8 mouse cellular contexts compared by ENCODE assay signal in genomic region chr15:84853261-84854137, GRCm38 (mm10). TPM values are rescaled to one million over a fixed set of nuclear protein-coding genes. Genes with fewer than 3 reads are reported as not detected.
DNase-seq lines count a peak whose midpoint lies in the region; ATAC-seq and TF ChIP-seq lines count a peak whose summit lies in the region.

No protein-coding gene starts in this region.

- peaks cover 54% of the 10 kb centered on the region for H3K4me1 ChIP-seq in E14TG2a.4 (replicated peaks; ENCODE audit: low read depth, low read length)
- 0 out of 2 replicates have a peak, but pooled peaks cover 12% of the 10 kb centered on the region for H3K4me1 ChIP-seq in forebrain, postnatal 0 days (ENCODE audit: insufficient read depth)
- H3K4me1 ChIP-seq in lung, embryonic 14.5 days (ENCODE audit: insufficient read depth): peaks cover 10% of the 10 kb centered on the region; the same call in 1 of the 2 replicates

- H3K9me3 ChIP-seq in E14TG2a.4 (ENCODE audit: low read length): no peaks in the 10 kb centered on the region
- H3K9me3 ChIP-seq in forebrain, postnatal 0 days (ENCODE audit: low read length): no peaks in the 10 kb centered on the region
- H3K9me3 ChIP-seq in lung, embryonic 14.5 days (ENCODE audit: low read depth, low read length): no peaks in the 10 kb centered on the region

- peak overlapping the region; percentile 97 for H3K4me2 ChIP-seq in forebrain, postnatal 0 days (ENCODE audit: low read depth)
- H3K4me2 ChIP-seq in lung, embryonic 14.5 days: peak overlapping the region; percentile 91

- peak; percentile 73 for ATAC-seq in forebrain, postnatal 0 days
- peak; percentile 52 for ATAC-seq in lung, embryonic 14.5 days (ENCODE audit: insufficient read depth)

- peaks cover 53% of the 10 kb centered on the region for H3K27me3 ChIP-seq in E14TG2a.4 (ENCODE audit: insufficient read depth, low read length)
- H3K27me3 ChIP-seq in forebrain, postnatal 0 days (ENCODE audit: insufficient read depth, low read length): no peaks in the 10 kb centered on the region
- peaks cover 18% of the 10 kb centered on the region for H3K27me3 ChIP-seq in lung, embryonic 14.5 days (ENCODE audit: insufficient read depth, low read length)

- intact Hi-C loops in heart, postnatal 25 days (cut with DNase I): loop anchor here (2.0 kb wide), 1 partner anchor 135 kb away; the partner anchor contains the start of gene 5031439G07Rik

- 0 out of 2 replicates have a peak, but pooled peaks cover 2% of the 10 kb centered on the region for H3K36me3 ChIP-seq in E14TG2a.4 (ENCODE audit: insufficient read depth, low read length)
- no peaks in the 10 kb centered on the region for H3K36me3 ChIP-seq in forebrain, postnatal 0 days (ENCODE audit: insufficient read depth)
- H3K36me3 ChIP-seq in lung, embryonic 14.5 days (ENCODE audit: insufficient read depth): no peaks in the 10 kb centered on the region

- H3K4me3 ChIP-seq in E14TG2a.4 (replicated peaks; ENCODE audit: low read length): peak overlapping the region; percentile 94
- H3K4me3 ChIP-seq in forebrain, postnatal 0 days (ENCODE audit: low read depth, low read length): peak overlapping the region; percentile 84
- peak overlapping the region; percentile 71 for H3K4me3 ChIP-seq in layer of hippocampus, adult 2 months
- H3K4me3 ChIP-seq in lung, embryonic 14.5 days (ENCODE audit: low read depth, low read length): peak overlapping the region; percentile 67

- TF ChIP-seq CTCF in E14TG2a.4 (conservative IDR thresholded peaks at IDR 0.05; ENCODE audit: low read length): no peak
- no peak; the same call in 1 of the 2 replicates for TF ChIP-seq CTCF in forebrain, postnatal 0 days (IDR thresholded peaks at IDR 0.05; ENCODE audit: low read depth)
- no peak; the same call in 1 of the 2 replicates for TF ChIP-seq CTCF in layer of hippocampus, adult 2 months (conservative IDR thresholded peaks at IDR 0.05)
- TF ChIP-seq CTCF in lung, embryonic 14.5 days (IDR thresholded peaks at IDR 0.05; ENCODE audit: low read depth): no peak

- peak; percentile 89 for DNase-seq in cerebellum, adult 11-12 months
- peak; percentile 89 for DNase-seq in forebrain, postnatal 0 days
- DNase-seq in heart, postnatal 25 days (ENCODE audit: low spot score): peak; percentile 47
- DNase-seq in layer of hippocampus, adult 2 months (ENCODE audit: low spot score in 2 of 2): peak; percentile 71 to 84
- peak; percentile 77 for DNase-seq in lung, embryonic 14.5 days
- peak; percentile 66 for DNase-seq in ovary, postnatal 14 days (ENCODE audit: low spot score)
- peak; percentile 28 for DNase-seq in urinary bladder, adult 2 months (ENCODE audit: low spot score)

- H3K9ac ChIP-seq in forebrain, postnatal 0 days: peak overlapping the region; percentile 73
- peak overlapping the region; percentile 52 for H3K9ac ChIP-seq in lung, embryonic 14.5 days

- WGBS in forebrain, postnatal 0 days: under 1% methylated on average over 62 of the region's 84 CpGs
- WGBS in lung, embryonic 14.5 days: under 1% methylated on average over 73 of the region's 84 CpGs

- H3K27ac ChIP-seq in forebrain, postnatal 0 days (ENCODE audit: low read depth, low read length): peak overlapping the region; percentile 97
- H3K27ac ChIP-seq in layer of hippocampus, adult 2 months: peak overlapping the region; percentile 97
- H3K27ac ChIP-seq in lung, embryonic 14.5 days (ENCODE audit: low read depth): 0 out of 2 replicates have a peak overlapping the region, but pooled peaks have one; percentile 6

RNA-seq across cellular contexts. Expression of gene Phf21b, which starts 2.4 kb away (rescaled TPM):
- 13.5 and 20.0 TPM in 2 replicates for total RNA-seq in forebrain, postnatal 0 days (2014; rRNA removed)
- 2.5 and 2.7 TPM in 2 replicates for polyA plus RNA-seq in forebrain, postnatal 0 days (2015; fragmentation: Nextera tagmentation; extraction: Ambion mirVana)
- 1 to 10 TPM; 1.7 to 2.4 TPM for total RNA-seq in heart, postnatal 25 days (2021)
- total RNA-seq in layer of hippocampus, adult 2 months (2021): 10 to 100 TPM in 1 of 2 experiments, 1 to 10 TPM in 1; 8.8 to 11.9 TPM
- 0.88 and 1.8 TPM in 2 replicates for polyA plus RNA-seq in lung, embryonic 14.5 days (2014; fragmentation: Nextera tagmentation; extraction: Ambion mirVana)
- 1.9 and 3.9 TPM in 2 replicates for polyA plus RNA-seq in urinary bladder, adult 2 months (2012; rRNA removed)

Comparison
In these comparisons a context has a peak if more than half of its experiments do, and no peak if none do; other contexts are left out.
1. Peak in every context shown above with its lines: DNase-seq, ATAC-seq, H3K4me3 ChIP-seq and H3K27ac ChIP-seq.
2. DNase-seq: peak in every context shown above with its lines; median percentile 89 in cerebellum, adult 11-12 months; 89 in forebrain, postnatal 0 days; 78 in layer of hippocampus, adult 2 months; 77 in lung, embryonic 14.5 days; 66 in ovary, postnatal 14 days; 47 in heart, postnatal 25 days; 28 in urinary bladder, adult 2 months.
3. H3K27ac ChIP-seq: peak in every context shown above with its lines; median percentile 97 in forebrain, postnatal 0 days; 97 in layer of hippocampus, adult 2 months; 6 in lung, embryonic 14.5 days.